Mouse (Mus musculus): ENCODE data around the gene B230118H07Rik. TPM values are rescaled to one million over a fixed set of nuclear protein-coding genes. Genes with fewer than 3 reads are reported as not detected.

Gene B230118H07Rik
- polyA plus RNA-seq, 1 experiment, result 38.3 TPM

DNA sequence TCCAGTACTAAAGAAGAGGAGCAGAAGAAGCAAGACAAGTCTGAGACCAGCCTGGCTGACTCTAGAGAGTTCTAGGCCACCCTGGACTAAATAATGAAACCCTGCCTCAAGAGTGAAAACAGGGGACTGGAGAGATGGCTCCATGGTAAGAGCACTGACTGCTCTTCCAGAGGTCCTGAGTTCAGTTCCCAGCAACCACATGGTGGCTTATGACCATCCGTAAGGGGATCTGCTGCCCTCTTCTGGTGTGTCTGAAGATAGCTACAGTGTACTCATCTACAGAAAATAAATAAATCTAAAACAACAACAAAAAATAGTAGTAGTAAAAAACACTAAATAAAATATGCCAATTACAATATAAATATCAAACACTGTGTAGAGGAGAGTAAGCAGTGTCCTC, 3.5 kb downstream of the B230118H07Rik start:
- no peak for TF ChIP-seq EP300 (IDR thresholded peaks at IDR 0.05; ENCODE audit: insufficient read depth, low read depth, low read length)
- no peak for TF ChIP-seq POLR2A (IDR thresholded peaks at IDR 0.05; ENCODE audit: insufficient read depth, low read length)
- no peak for TF ChIP-seq CTCF (IDR thresholded peaks at IDR 0.05; ENCODE audit: low read depth, low read length)
- Histone ChIP-seq H3K4me1 (ENCODE audit: control insufficient read depth, insufficient read depth, low read length) (no peaks in the 10 kb centered on the region), H3K9ac (ENCODE audit: low read depth, poor library complexity, severe bottlenecking) (no peak overlapping the region), H3K36me3 (ENCODE audit: control insufficient read depth, insufficient read depth, low read length, poor library complexity, severe bottlenecking) (no peaks in the 10 kb centered on the region), H3K9me3 (replicated peaks; ENCODE audit: control insufficient read depth, insufficient read depth, low read length, poor library complexity, severe bottlenecking) (no peaks in the 10 kb centered on the region), H3K27ac (ENCODE audit: insufficient read depth, low read length) (no peak overlapping the region), H3K27me3 (ENCODE audit: control insufficient read depth, insufficient read depth, low read length, poor library complexity, severe bottlenecking) (no peaks in the 10 kb centered on the region), H3K4me3 (ENCODE audit: low read depth, low read length) (no peak overlapping the region)

DNA sequence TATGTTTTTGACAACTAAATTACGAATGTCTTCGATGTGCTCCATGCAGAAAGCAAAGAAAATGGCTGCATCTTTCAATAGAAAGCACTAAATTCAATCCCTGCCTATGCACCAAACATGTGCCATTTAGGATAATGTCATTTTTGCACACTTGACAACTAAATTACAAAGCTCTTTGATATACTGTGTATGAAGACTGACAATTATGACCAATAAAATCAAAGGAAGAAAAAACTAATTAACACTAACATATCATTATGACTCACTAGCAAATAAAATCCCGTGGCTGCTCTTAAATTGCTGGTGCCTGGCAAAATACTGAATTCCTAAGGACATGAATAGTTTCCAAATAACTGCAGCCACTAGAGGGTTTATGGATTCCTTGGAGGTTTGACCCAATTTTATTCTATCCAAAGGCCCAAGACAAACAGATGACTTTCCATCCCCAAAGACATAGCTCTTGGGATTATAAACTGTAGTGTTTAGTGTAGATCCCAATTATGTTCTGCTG, 9.4 kb downstream of the B230118H07Rik start:
- no peak for TF ChIP-seq POLR2A (IDR thresholded peaks at IDR 0.05; ENCODE audit: insufficient read depth, low read length)
- no peak for TF ChIP-seq CTCF (IDR thresholded peaks at IDR 0.05; ENCODE audit: low read depth, low read length)
- no peak for TF ChIP-seq EP300 (IDR thresholded peaks at IDR 0.05; ENCODE audit: insufficient read depth, low read depth, low read length)
- H3K9ac ChIP-seq (ENCODE audit: low read depth, poor library complexity, severe bottlenecking), result no peak overlapping the region
- H3K4me1 ChIP-seq (ENCODE audit: control insufficient read depth, insufficient read depth, low read length), result no peaks in the 10 kb centered on the region
- no peak overlapping the region for H3K4me3 ChIP-seq (ENCODE audit: low read depth, low read length)
- H3K27ac ChIP-seq (ENCODE audit: insufficient read depth, low read length), result no peak overlapping the region
- no peaks in the 10 kb centered on the region for H3K9me3 ChIP-seq (replicated peaks; ENCODE audit: control insufficient read depth, insufficient read depth, low read length, poor library complexity, severe bottlenecking)
- H3K36me3 ChIP-seq (ENCODE audit: control insufficient read depth, insufficient read depth, low read length, poor library complexity, severe bottlenecking), result no peaks in the 10 kb centered on the region
- no peaks in the 10 kb centered on the region for H3K27me3 ChIP-seq (ENCODE audit: control insufficient read depth, insufficient read depth, low read length, poor library complexity, severe bottlenecking)

DNA sequence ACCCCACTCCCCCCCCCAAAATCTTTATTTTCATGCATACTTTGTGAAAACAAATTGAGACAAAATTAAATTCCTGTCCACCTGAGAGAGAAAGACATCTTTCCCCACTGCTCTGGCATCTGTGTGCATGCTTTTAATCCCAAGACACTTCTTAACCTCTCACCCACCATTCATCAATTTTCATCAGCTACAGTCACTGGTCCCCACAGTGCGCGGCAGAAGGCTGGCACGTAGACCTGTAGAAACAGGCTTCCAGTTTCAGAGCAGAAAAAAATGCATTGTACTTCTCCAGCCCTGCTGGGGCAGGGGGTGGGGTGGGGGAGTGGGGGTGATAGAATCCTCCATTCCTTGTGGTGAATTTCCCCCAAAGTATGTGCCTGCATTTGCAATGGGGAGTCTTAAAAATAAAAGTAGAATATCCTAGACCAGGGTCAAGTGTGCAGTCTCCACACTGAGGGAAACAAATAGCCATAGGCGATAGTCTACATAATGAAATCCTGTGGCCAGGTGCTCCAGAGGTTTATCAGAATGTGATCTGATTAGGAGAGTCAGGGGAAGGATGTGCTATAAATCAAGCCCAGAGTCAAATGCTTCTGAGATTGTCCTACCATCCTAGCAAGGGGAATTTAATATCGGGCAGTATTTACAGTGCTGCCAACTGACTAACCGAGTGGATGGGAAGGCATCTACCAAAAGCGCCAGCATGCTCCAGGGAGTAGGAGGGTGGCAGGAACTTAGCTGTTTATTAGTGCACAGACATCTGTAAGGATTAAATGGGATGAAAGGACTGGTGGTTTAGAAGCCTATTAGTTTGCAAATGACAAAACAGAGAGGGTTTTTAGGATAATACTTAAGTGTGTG, 10.1 kb downstream of the B230118H07Rik start:
- Histone ChIP-seq H3K9me3 (replicated peaks; ENCODE audit: control insufficient read depth, insufficient read depth, low read length, poor library complexity, severe bottlenecking) (no peaks in the 10 kb centered on the region), H3K4me1 (ENCODE audit: control insufficient read depth, insufficient read depth, low read length) (no peaks in the 10 kb centered on the region), H3K4me3 (ENCODE audit: low read depth, low read length) (no peak overlapping the region), H3K27me3 (ENCODE audit: control insufficient read depth, insufficient read depth, low read length, poor library complexity, severe bottlenecking) (no peaks in the 10 kb centered on the region), H3K9ac (ENCODE audit: low read depth, poor library complexity, severe bottlenecking) (no peak overlapping the region), H3K27ac (ENCODE audit: insufficient read depth, low read length) (no peak overlapping the region), H3K36me3 (ENCODE audit: control insufficient read depth, insufficient read depth, low read length, poor library complexity, severe bottlenecking) (no peaks in the 10 kb centered on the region)
- TF ChIP-seq POLR2A (IDR thresholded peaks at IDR 0.05; ENCODE audit: insufficient read depth, low read length) (no peak), CTCF (IDR thresholded peaks at IDR 0.05; ENCODE audit: low read depth, low read length) (no peak), EP300 (IDR thresholded peaks at IDR 0.05; ENCODE audit: insufficient read depth, low read depth, low read length) (no peak)

DNA sequence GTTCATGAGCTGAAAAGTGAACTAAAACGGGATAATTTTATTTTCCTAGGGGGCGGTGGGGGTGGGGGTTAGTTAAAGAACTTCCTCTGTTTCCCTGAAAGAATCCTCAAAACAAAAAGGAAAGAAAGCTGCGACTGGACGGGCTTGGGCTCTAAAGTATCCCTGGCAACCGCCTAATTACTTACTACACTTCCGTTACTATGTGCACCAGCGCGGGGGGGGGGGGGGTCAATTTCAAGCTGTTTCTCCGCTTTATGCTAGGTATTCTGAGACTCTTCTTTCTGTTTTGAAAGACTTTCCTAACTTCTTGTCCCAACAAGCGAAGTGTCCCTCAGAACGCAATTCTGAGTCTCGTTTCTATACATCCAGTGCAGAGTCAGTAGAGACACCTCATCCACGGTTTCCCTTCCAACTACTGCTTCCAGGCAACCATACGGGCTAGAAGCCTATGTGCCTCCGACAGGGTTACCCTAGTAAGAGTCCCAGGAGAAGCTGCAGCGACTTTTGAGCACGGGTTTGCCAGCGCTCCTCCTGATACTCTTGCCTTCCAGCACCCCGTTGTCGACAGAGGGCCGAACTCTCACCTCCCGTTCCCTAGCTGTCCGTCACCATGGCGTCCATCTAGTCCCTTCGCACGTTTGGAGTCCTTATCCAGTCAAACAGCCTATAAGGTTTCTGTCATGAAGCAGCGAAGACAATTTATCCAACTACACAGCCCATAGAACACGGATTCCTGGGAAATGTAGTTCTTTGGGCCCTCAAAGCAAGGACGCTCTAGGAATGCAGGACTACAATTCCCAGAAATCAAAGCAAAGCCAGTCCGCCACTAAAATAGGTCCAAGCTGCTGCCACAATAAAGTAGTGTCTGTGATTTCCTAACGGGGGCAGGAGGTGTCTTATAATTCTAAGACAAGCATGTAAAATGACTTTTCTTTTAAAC, 20.8 kb downstream of the B230118H07Rik start:
- Histone ChIP-seq H3K4me3 (ENCODE audit: low read depth, low read length) (peak overlapping the region; percentile 85), H3K9me3 (replicated peaks; ENCODE audit: control insufficient read depth, insufficient read depth, low read length, poor library complexity, severe bottlenecking) (no peaks in the 10 kb centered on the region), H3K27me3 (ENCODE audit: control insufficient read depth, insufficient read depth, low read length, poor library complexity, severe bottlenecking) (no peaks in the 10 kb centered on the region), H3K4me1 (ENCODE audit: control insufficient read depth, insufficient read depth, low read length) (no peaks in the 10 kb centered on the region), H3K36me3 (ENCODE audit: control insufficient read depth, insufficient read depth, low read length, poor library complexity, severe bottlenecking) (no peaks in the 10 kb centered on the region), H3K27ac (ENCODE audit: insufficient read depth, low read length) (no peak overlapping the region), H3K9ac (ENCODE audit: low read depth, poor library complexity, severe bottlenecking) (peak overlapping the region; percentile 57)
- TF ChIP-seq CTCF (IDR thresholded peaks at IDR 0.05; ENCODE audit: low read depth, low read length) (no peak), EP300 (IDR thresholded peaks at IDR 0.05; ENCODE audit: insufficient read depth, low read depth, low read length) (no peak), POLR2A (IDR thresholded peaks at IDR 0.05; ENCODE audit: insufficient read depth, low read length) (no peak)

DNA sequence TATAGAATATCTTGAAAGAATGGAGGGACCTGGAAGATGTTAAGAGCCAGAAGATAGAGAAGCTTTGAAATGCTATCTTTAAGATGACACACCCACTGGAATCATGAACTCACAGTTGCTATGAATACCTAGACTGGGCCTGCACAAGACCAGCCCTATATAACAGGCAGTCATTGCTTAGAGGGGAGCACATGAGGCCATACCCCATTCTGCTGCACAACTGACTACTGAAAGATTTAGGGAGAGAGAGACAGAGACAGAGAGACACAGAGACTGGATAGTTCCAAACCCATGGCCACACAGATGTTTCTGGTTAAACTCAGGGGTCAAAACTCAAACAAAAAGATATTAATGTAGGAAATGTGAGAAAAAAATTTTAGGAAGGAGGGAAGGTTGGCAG, 22.1 kb downstream of the B230118H07Rik start:
- TF ChIP-seq EP300 (IDR thresholded peaks at IDR 0.05; ENCODE audit: insufficient read depth, low read depth, low read length) (no peak), POLR2A (IDR thresholded peaks at IDR 0.05; ENCODE audit: insufficient read depth, low read length) (no peak), CTCF (IDR thresholded peaks at IDR 0.05; ENCODE audit: low read depth, low read length) (no peak)
- no peaks in the 10 kb centered on the region for H3K9me3 ChIP-seq (replicated peaks; ENCODE audit: control insufficient read depth, insufficient read depth, low read length, poor library complexity, severe bottlenecking)
- no peak overlapping the region for H3K27ac ChIP-seq (ENCODE audit: insufficient read depth, low read length)
- H3K36me3 ChIP-seq (ENCODE audit: control insufficient read depth, insufficient read depth, low read length, poor library complexity, severe bottlenecking), result no peaks in the 10 kb centered on the region
- no peaks in the 10 kb centered on the region for H3K4me1 ChIP-seq (ENCODE audit: control insufficient read depth, insufficient read depth, low read length)
- H3K27me3 ChIP-seq (ENCODE audit: control insufficient read depth, insufficient read depth, low read length, poor library complexity, severe bottlenecking), result no peaks in the 10 kb centered on the region
- no peak overlapping the region for H3K9ac ChIP-seq (ENCODE audit: low read depth, poor library complexity, severe bottlenecking)
- H3K4me3 ChIP-seq (ENCODE audit: low read depth, low read length), result no peak overlapping the region
